Mouse (Mus musculus) v-Abl transformed pro-B cells (cell line): ENCODE measurements around the gene Cd99l2.
"Not testable (repeated sequence)": the region's sequence is repeated elsewhere in the genome, so short reads cannot be mapped to it uniquely, and the experiment has no call there.

Experiments
- in situ Hi-C, 2 experiments: fragments of 400-800 bp; cut with MboI; formaldehyde crosslinking; loops; one replicate each; pipeline ENCODE4 v1.15.1; 2025; ENCODE audit not compliant: unreplicated experiment in 2 of 2

The Cd99l2 gene

DNA sequence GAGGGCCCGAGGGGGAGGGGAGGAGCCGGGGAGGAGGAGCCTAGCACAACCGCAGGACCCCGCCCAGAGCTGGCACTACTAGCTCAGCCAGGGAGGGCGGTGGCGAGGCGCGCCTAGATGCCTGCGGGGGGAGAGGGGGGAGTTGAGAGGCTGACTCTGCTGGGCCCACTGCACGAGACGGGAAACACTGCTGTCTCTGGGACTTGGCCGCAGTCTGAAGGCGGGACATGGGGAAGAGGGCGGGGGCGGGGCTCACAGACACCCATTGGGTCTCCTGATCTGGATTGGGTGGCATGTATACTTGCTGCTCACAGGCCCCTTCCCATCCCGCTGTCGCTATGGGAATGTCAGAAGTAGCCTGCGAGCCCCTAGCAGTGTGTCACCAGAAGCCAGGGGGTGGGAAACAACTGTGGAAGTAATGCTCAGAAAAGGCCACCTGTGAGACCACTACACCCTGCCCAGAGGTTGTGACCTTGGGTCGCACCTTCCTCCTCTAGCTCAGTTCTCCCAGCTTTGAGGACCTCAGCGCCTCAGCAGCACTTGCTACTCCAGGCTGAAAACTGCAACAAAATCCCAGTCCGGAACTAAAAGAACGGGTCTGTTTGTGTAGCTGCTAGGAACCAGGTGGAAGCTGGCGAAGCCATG is at the start of gene Cd99l2:
Gene Cd99l2, minus strand, starts transcription at position 216 of the 645 bp plus-strand sequence.
- in situ Hi-C loops, result no loop called here

DNA sequence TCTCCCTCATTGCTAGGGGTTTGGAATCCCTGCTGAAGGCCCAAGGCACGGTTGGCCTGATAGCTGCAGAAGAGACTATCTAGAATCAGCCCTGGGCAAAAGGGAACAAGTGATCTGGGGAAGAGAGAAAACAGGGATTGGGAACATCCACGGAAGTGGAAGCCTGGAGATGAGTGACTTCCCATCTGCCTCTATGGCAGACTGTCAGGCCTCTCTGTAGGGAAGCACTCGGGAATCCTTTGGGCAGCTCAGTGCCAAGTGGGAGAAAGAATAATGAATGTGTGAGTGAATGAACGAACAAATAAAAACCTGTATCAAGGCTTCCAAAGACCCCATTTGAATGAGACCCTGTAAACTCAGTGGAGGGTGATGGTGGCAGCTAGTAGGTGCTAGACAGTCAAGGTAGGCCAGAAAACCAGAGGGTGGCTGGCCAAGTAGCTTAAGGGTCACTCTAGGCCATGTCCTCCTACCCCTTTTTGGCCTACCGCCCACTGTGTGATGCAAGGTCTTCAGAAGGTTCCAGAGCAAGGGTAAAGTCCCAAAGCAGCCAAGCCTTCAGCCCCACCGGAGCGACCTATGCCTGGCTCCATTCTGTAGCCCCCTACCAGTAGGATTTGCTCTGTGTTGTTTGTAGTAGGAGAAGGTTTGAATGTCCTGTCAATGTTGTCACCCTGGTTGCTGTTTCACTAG is 48.3 kb upstream of the Cd99l2 start:
- in situ Hi-C loops, result no loop called here

DNA sequence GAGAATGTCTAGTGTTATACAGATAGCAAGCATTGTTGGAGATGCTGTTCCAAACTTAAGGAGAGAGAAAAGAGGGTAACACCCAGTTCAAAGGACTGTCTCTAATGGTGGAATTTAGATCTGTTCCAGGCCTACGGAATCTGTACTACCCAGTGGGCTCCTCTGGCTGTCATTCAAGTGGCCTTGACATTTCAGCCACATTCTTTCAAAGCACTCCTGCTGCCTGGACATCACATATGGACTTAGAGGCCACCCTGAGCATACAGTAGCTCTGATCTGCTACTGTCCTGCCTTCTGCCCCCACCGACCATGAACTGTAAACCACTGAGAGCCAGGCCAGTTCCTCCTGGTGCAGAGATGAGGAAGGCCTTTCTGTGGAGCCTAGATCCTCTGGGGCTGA is 45.1 kb upstream of the Cd99l2 start:
- in situ Hi-C loops, result no loop called here

DNA sequence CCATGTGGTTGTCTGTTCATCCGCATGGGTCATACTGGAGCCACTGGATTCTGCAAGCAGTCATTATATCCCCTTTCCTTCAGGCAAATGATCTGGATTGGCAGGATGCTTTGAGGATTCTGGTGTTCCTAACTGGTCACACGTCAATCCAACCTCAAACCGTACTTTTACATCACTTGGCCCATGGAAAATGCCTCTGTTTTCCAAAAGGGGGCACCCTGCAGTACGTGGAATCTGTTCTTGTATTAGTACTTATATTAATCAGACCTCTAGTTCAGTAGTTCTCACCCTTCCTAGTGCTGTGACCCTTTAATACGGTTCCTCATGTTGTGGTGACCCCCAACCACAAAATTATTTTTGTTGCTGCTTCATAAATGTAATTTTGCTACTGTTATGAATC is 41.5 kb upstream of the Cd99l2 start:
- in situ Hi-C loops, result no loop called here

DNA sequence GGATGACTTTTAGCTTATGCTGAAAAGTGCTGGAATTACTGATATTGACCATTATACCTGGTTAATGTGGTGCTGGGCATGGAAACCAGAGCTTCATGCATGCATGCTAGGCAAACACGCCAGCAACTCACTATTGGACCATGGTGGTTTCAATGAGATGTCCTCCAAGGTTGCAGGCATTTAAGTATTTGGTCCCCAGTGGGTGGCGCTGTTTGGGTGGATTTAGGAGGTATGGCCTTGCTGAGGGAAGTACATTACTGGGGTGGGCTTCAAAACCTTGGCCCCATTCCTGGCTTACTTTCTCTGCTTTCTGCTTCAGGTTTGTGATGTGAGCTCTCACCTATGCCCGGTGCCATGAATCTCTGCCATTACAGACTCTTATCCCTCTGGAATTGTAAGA is 40.0 kb upstream of the Cd99l2 start:
- in situ Hi-C loops, result no loop called here

DNA sequence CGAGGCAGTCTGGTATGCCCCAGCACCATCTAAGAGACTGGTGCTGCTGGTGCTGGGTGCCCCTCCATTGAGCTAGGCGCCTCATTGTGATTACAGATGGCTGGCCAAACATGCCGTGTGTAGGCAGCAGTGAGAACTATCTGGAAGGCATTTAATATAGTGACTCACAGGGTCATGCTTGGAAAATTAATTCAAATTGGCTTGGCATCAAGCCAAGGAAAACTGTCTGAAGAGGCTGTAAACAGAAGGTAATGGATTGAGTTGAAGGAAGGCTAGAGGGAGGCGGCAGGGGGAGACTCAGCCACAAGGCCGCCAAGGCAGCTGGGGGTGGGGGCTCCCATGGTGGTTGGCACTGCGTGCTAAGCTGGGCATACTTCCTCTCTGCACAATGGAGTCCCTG is 36.0 kb upstream of the Cd99l2 start:
- in situ Hi-C loops, result no loop called here

DNA sequence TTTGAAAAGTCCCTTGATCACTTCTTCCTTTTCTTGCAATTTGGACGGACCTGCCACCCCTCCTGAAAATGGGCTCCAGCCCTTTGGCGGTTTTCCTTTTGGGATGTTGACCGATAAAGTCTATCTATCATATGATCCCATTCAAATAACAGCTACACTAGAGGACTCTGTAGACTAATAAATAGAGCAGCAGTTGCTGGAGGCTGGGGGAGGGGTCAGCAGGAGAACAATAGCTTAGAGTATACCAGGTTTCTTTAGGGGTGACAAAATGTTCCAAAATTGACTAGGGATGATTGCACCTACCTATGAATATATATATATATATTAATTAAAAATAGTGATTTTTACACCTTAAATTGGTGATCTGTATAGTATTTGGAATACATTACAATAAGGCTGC is 35.5 kb upstream of the Cd99l2 start:
- in situ Hi-C loops, result no loop called here

DNA sequence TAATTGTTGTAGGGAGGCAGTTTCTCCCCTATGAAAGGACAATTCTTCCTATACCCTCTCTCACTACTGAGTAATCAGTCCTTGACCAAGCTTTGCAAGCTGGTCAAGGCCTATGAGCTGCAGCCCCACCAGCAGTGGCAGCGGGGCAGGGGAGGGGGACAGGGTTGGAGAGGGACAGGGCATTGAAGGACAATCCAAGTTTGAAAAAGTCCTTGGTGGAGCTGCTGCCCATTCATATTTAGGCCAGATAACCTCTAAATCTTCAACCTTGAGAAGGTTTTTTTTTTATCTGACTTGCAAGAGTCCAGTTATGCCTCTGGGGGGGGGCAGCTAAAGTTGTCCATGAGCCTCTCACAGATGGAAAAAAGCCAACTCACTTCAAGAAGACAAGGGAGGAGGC is 34.8 kb upstream of the Cd99l2 start:
- in situ Hi-C loops, result no loop called here

DNA sequence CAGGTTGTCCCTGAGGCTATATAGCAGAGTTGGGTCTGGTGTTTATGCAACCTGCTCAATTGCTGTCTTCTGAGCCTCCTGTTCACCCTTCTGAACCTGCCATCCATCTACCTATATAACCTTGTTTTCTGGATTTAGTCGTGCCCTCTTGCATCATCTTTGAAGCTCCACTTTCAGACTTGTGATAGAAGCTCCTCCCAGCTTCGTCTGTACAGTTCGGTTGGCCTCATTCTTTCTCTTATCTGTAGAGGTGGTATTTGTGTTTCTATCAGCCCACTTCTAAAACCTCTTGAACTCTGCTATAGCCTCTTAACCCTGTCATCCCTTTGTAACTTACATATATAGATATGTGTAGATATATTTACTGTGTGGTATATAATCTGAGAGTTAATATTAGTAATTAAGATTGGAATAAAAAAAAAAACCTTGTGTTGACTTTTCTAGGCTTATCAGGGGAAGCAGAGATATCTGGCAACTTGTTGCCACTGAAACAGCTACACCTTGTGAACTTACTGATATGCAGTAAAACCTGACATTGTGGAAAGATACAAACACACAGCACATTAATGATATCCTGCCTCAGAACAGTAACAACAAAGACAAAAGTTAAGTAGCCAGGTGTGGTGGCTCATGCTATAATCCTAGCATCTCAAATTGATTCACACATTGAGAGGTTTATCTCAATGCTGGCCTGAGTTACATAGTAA is 33.1 kb upstream of the Cd99l2 start:
- in situ Hi-C loops, result no loop called here

DNA sequence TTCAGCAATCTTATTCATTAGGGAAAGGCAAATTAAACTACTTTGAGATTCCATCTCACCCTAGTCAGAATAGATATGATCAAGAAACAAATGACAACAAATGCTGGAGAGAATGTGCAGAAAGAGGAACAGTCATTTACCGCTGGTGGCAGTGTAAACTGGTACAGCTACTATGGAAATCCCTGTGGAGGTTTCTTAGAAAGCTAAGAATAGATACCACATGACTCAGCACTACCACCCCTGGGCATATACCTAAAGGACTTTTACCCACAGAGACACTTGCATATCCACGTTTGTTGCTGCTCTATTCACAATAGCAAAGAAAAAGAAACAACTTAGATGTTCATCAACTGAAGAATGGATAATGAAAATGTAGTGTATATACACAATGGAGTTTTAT is 31.7 kb upstream of the Cd99l2 start:
- in situ Hi-C loops, result no loop called here

DNA sequence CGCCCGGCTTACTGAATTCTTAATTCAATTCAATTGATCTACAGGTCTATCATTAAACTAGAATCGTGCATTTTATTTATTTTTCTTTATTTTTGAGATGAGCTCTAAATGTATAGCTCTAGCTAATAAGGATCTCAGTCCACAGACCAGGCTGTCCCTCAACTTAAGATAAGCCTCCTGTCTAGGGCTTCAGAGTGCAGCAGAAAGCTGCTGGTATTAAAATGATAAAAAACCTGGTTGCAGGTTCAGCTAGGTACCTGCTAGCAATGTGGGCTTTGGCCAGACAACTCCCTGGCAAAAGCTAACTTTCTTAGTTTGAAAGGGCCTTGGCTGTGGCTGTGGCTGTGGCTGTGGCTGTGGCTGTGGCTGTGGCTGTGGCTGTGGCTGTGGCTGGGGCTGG is 30.2 kb upstream of the Cd99l2 start:
- in situ Hi-C loops, result no loop called here

DNA sequence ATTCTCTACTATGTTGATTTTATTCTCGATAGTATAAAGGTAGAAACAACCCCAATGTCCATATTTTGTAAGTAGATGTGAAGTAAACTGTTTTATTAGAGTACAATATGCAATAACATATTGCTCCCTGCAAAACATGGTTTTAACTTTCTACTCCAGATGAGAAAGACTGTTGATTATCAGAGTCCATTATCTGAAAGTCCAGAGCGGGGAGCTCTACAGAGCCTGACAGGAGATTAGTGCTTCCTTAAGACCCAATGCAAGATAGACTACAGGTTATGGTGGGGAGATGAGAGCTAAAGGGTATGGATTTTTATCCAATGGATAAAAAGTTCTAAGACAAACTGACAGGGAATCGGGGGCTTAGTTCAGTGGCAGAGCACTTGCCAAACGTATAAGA is 26.6 kb upstream of the Cd99l2 start:
- in situ Hi-C loops, result no loop called here

DNA sequence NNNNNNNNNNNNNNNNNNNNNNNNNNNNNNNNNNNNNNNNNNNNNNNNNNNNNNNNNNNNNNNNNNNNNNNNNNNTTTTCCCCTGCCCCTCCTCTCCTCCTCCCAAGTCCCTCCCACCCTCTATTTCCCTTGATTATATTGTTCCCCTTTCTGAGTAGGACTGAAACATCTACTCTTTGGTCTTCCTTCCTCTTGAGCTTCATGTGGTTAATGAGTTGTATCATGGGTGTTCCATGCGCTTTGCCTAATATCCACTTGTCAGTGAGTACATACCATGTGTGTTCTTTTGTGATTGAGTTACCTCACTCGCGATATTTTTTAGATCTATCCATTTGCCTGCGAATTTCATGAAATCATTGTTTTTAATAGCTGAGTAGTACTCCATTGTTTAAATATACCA is 13.9 kb upstream of the Cd99l2 start:
- in situ Hi-C loops, result not testable (repeated sequence)

DNA sequence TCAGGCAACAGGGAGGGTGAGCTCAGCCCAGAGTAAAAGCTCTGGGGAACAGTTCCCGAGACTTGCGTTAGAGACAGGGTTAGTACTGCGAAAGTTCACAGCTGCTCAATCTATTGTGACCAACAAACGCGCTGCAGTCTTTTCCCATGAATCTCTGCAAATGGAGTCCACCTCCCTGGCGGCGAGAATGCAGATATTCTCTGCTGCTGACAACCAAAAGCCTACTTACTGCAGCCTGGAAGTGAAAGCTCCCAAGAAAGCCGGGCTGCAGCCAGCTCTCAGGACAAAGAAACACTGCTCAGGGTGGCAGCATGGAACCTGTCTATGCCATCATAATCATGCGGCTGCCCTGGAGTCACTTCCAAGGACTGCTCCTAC is 619 bp upstream of the Cd99l2 start:
- in situ Hi-C loops, result no loop called here

DNA sequence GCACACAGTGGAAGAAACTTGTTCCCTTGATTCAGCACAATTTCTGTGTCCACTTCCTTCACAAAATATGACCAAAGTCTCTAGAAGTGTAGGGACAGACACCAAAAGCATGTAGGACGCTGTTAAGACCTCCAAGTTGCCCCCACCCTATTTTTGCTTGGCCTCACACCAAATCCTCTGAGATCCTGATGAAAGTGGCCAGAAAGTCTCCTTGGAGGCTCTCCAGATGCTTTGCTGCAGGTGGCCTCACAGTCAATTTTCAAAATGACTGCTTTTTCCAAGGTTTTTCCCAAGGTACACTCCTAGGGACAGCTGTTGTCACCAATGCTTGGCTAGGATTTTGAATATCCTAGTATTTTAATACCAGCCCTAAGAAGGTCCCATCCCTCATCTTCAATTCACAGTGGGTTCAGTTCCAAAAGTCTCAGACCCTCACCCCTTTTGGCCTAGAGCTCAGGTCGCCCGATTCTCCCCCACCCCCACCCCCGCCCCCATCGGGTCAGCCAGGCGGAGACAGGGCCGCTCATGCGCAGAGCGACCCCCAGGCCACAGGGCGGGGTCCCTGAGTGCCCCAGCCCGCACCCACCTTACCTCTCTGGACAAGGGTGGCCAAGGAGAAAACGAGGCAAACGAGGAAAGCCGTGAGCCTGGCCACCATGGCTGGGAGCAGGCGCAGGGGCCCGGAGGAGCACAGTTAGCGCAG is 567 bp downstream of the Cd99l2 start:
- in situ Hi-C loops, result no loop called here

DNA sequence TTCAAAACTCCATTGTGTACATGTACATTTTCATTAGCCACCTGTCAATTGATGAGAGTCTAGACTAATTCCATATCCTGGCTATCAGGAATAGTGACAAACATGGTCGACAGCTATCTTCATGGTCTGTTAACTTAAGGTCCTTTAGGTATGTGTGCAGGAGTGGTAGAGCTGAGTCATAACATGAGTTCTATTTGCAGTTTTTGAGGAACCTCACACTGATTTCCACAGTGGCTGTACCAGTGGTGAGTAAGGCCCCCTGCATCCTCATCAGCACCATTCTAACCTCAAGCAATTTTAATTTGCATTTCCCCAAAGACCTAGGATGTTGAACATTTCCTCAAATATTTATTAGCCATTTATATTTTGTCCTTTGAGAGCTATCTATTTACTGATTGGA is 3.3 kb downstream of the Cd99l2 start:
- in situ Hi-C loops, result no loop called here

DNA sequence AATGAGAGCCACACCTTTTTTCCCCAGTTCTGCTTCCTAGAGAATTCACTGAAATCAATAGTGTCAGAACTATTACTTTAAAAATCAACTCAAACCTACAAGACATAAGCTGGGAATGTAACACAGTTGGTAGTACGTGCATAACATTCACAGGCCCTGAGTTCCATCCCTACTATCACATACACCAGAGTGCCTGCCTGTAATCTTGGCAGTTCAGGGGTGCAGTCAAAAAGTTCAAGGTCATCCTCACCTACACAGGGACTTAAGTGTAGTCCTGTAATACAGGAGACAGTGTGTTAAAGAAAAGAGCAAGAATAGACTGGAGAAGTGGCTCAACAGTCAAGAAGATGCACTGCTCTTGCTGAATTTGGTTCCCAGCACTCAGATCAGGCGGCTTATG is 10.4 kb downstream of the Cd99l2 start:
- in situ Hi-C loops, result no loop called here

DNA sequence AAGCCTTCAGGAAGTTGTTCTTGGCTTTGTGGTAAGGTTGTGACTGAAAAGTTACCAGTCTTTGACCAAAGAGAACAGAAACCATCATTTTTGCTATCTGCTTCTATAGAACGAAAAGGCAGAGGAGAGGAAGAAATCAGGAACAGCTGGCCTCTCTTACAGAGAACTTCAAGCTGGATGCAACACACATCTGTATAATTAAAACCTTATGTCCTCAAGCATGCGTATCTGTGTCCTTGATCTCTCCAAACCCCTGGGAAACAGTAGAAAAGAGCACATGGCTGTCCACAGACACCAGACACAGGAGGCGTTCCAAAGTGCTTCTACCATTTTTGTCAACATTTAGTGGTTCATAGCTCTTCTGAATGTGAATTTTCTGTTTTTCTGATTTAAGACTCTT is 16.7 kb downstream of the Cd99l2 start:
- in situ Hi-C loops, result no loop called here

DNA sequence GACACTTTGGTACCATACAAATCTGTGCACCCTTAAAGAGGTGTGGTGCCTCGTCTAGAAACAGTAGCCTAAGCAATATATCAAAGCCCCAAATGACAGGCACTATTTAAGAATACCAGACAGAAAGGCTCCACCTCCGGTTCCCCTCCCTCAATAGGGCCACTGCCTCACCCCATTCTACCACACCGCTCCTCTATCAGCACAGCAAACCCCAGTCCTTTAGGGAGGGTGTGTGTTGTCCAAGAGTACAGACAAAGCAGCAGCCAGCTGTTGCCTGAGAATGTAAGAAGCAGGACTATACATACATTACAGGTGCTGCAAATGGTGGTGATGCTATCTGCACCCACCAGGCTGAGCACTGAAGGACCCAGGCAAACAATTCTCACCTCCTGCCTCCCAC is 17.2 kb downstream of the Cd99l2 start:
- in situ Hi-C loops, result no loop called here

DNA sequence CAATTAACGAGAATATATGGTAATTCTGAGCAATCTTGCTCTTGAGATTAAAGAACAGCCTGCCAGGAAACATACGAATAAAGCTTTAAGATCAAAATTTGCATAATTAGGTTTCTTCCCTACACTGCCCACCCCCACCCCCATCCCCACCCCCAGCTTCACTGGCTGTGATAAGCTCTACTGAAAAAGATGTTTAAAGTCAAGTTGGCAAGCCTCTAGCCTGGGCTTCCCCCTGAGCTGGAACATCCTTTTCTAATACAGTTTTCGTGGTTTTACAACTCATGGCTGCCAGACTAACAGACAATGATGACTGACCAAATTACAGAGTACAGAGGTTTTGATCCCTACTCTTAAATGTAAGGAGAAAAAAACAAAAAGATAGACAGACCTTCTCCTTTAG is 17.6 kb downstream of the Cd99l2 start:
- in situ Hi-C loops, result no loop called here

DNA sequence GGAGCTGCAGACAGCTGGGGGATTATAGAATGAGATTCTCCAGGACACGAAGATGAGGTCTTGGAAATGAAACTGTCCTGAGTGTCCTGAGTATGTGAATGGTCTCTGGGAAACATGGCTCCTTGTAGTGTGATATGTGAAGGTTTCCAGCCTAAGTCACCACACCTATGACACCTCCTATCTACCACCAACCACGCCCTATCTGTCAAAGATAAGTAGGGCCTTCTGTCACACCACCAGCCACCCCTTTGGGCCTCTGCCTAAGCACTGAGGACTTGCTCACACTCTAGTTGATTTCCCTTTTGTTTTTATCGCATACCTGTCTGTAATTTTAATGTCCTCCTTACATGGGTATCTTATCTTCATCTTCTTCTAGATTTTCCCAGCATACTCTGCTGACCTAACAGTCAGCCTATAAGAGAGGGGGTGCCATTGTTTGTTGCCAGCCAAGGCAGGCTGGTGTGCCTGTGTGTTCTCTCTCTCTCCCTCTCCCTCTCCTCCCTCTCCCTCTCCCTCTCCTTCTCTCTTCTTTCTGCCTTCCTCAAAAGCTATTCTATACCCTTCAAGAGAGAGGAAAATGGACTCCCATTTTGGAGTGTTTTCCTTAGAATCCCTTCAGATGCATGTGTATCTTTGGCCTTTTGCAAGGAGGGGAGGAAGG is 18.2 kb downstream of the Cd99l2 start:
- in situ Hi-C loops, result no loop called here
